Mouse (Mus musculus): ENCODE results near the gene Syne1.

GRCm38 (mm10) chr10:5196267-5196666, 355.0 kb downstream of the Syne1 start:
- TF ChIP-seq CTCF (IDR thresholded peaks at IDR 0.05; ENCODE audit: low read depth, low read length) (no peak), GATA1 (IDR thresholded peaks at IDR 0.05; ENCODE audit: borderline replicate concordance, low read length) (no peak), POLR2AphosphoS5 (IDR thresholded peaks at IDR 0.05; ENCODE audit: insufficient replicate concordance, low read depth, low read length) (no peak), TAL1 (conservative IDR thresholded peaks at IDR 0.05; ENCODE audit: low read depth, low read length) (no peak)

Data from G1E (cell line).